Mouse (Mus musculus): Measurements from ENCODE around the gene Mybphl.

Mybphl gene

GRCm38 (mm10) chr3:108409656-108410358 lies 45.1 kb downstream of the Mybphl start:
- DNase-seq (ENCODE audit: extremely low read depth, low read depth, low spot score), result no peak

DNA sequence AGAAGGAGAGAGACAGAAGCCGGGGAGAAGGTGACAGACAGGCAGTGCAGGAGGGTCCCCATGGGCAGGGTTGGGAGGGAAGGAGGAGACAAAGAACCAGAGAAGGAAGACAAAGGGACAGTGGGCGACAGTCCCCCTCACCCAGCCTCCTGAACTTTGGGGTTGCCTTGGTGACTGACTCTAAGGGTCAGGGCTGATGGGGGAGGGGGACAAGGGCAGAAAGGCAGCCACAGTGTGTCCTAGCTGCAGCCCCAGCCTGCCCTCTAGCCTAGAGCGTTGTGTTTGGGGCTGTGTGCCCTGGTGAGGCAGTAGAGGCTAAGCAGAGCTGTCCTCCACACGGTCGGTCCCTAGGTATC lies 45.6 kb downstream of the Mybphl start:
- no peak for DNase-seq (ENCODE audit: extremely low read depth, low read depth, low spot score)

- DNase-seq (ENCODE audit: extremely low read depth, low read depth, low spot score), result no peak
These were observed 46.5 kb downstream of the Mybphl start for GRCm38 (mm10) chr3:108411026-108411753.

DNA sequence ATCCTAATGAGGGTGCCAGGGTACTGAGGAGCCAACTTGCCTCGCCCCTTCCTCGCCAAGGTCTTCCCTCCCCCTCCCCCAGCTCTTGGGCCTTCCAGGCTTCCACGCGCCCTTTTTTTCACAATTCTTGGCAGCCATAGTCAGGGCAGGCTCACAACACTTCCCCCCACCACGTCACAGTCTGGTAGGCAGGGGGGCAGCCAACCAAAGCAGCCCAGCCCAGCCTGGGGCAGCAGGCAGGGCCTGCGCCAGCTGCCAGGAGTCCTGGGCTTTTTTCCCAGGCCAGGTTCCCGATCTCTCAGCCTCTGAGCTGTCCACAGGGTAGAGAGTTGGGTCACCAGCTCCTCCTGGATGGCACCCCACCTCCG lies 47.0 kb downstream of the Mybphl start:
- DNase-seq (ENCODE audit: extremely low read depth, low read depth, low spot score), result no peak

DNA sequence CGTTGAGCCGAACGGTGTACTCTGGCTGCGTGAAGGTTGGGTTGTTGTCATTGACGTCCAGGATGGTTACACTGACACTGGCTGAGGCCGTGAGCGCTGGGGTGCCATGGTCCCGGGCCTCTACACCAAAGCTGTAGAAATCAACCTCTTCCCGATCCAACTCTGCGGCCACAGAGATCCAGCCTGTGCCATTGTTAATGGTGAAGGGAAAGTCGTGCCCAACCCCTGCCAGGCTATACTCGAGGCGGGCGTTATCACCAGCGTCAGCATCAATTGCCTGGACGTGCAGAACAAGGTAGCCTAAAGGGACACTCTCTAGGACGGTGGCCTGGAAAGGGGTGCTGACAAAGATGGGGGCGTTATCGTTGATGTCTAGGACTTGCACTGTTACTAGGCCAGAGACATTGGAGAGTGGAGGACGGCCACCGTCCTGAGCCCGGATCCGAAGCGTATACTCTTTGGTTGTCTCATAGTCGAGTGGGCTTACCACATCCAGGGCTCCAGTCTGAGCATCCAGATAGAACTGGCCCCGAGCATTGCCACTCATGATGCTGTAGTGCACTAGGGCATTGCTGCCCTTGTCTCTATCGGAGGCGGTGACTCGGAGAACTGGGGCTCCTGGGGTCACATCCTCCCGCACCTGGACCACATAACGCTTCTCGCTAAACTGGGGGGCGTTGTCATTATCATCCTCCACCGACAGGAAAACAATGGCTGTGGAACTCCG lies 49.1 kb downstream of the Mybphl start:
- DNase-seq (ENCODE audit: extremely low read depth, low read depth, low spot score), result no peak

DNA sequence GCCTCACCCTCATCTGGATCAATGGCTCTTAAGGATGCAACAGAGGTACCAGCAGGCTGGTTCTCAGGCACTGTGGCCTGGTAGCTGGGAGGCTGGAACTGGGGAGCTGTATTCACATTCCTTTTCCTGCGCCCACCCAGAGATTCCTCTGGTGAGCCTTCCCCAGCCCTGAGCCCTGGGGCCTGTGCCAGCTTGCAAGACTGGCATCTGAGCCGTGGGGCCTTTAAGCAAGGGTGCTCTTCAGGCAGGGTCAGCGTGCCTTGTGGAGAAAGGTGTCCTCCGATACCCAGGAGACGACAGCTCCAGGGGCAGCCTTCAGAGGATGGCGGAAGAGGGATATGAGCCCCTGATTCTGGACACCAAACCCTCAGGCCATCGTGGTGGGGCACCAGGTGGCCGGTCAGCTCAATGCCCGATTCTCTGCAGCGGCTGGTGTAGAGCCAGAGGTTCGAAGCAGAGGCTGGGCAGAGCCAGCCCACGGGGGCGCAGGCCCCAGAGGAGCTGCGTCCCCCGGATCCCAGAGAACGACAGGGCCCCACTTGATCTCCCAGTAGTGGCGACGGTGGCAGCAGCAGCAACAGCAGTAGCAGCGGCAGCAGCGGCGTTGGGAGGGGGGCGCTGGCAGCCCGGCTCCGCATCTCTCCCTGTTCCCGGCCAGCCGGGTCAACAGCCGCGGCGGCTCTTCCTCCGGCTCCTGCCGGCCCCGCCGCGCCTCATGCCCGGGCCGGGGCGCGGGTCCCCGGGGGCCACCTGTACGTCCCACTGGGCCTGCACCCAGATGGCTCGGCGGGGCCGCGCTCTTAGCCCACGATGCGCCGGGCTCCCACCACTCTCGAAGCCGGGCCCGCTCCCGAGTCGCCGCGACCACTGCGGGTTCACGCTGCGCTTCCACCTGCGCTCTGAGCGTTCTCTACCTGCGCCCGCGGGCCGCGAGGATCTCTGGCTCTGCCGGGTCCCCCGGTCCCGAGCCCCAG lies 50.4 kb downstream of the Mybphl start, which contains the start of gene Celsr2:
TSS of gene Celsr2 (minus strand) at position 696 of the 974 bp plus-strand sequence.
- no peak for DNase-seq (ENCODE audit: extremely low read depth, low read depth, low spot score)

- DNase-seq (ENCODE audit: extremely low read depth, low read depth, low spot score), result no peak
These were observed 51.1 kb downstream of the Mybphl start for GRCm38 (mm10) chr3:108415831-108416223.

DNA sequence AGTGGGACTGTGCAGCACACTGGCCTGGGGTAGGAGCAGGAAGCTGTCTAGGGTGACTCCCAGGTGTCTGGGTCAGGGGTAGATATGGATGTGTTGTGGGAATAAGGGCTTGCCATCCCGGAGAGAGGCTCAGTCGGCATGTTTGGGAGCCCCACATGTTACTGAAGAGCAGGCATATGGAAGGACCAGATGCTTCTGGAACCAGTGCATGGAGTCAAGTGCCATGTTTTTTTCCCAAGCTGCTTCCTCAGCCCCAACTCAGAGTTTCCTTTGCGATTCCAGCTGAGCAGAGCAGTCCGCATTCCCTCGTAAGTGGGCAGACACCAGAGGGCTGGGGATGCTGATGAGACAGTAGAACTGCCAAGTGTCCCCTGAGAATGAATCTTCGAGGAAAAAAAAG lies 58.3 kb downstream of the Mybphl start:
- no peak for DNase-seq (ENCODE audit: extremely low read depth, low read depth, low spot score)

- DNase-seq (ENCODE audit: extremely low read depth, low read depth, low spot score), result no peak
These were observed 59.4 kb downstream of the Mybphl start for GRCm38 (mm10) chr3:108423844-108424801.

- DNase-seq (ENCODE audit: extremely low read depth, low read depth, low spot score), result no peak
These were observed 60.4 kb downstream of the Mybphl start for GRCm38 (mm10) chr3:108424944-108425623.

- DNase-seq (ENCODE audit: extremely low read depth, low read depth, low spot score), result no peak
These were observed 60.9 kb downstream of the Mybphl start for GRCm38 (mm10) chr3:108425624-108426018.
